Mouse (Mus musculus) hindbrain, embryonic 11.5 days (tissue): ENCODE measurements around the gene Arrdc2. TPM values are rescaled to one million over a fixed set of nuclear protein-coding genes. Genes with fewer than 3 reads are reported as not detected.

Source experiments
- ATAC-seq: fragments of 200-750 bp; cut with Nextera tagmentation; 2 replicates; pipeline ENCODE4 v1.8.0; 2017; ENCODE audit warnings: mild to moderate bottlenecking, moderate TSS enrichment, moderate library complexity; ENCODE audit not compliant: low FRiP score
- DNase-seq: peaks from one replicate; pipeline ENCODE4 v3.0.0-alpha.2; 2015; ENCODE audit warnings: low spot score
- H3K27ac ChIP-seq: fragments of 300-500 bp; sonication (generic); 2 replicates; pipeline ENCODE4 v1.5.1; 2014; ENCODE audit warnings: mild to moderate bottlenecking, low read depth, low read length
- H3K27me3 ChIP-seq: fragments of 300-500 bp; sonication (generic); 2 replicates; pipeline ENCODE4 v1.6.1; 2014; ENCODE audit warnings: mild to moderate bottlenecking, low read length, moderate library complexity, mixed read lengths; ENCODE audit not compliant: control insufficient read depth, insufficient read depth
- H3K36me3 ChIP-seq: fragments of 300-500 bp; sonication (generic); 2 replicates; pipeline ENCODE4 v1.6.1; 2014; ENCODE audit warnings: mild to moderate bottlenecking, low read length, moderate library complexity, mixed read lengths; ENCODE audit not compliant: control insufficient read depth, insufficient read depth
- H3K4me1 ChIP-seq: fragments of 300-500 bp; sonication (generic); replicated peaks from 2 replicates; pipeline ENCODE4 v1.6.1; 2014; ENCODE audit warnings: low read length, mixed read lengths; ENCODE audit not compliant: control insufficient read depth, insufficient read depth
- H3K4me2 ChIP-seq: fragments of 300-500 bp; sonication (generic); replicated peaks from 2 replicates; pipeline ENCODE4 v1.6.1; 2014; ENCODE audit warnings: mild to moderate bottlenecking, low read depth, low read length
- H3K4me3 ChIP-seq: fragments of 300-500 bp; sonication (generic); 2 replicates; pipeline ENCODE4 v1.5.1; 2014; ENCODE audit warnings: low read depth, low read length
- H3K9ac ChIP-seq: fragments of 300-500 bp; sonication (generic); 2 replicates; pipeline ENCODE4 v1.6.1; 2014; ENCODE audit warnings: low read depth, low read length
- H3K9me3 ChIP-seq: fragments of 300-500 bp; sonication (generic); 2 replicates; pipeline ENCODE4 v1.6.1; 2016; ENCODE audit warnings: low read length; ENCODE audit not compliant: control insufficient read depth
- whole genome bisulfite sequencing: fragments of 180-500 bp; shearing (Covaris S2); extraction: QIAGEN DNeasy Blood & Tissue Kit; methylation state at CpG from one replicate; pipeline ENCODE4 v1.1.7; 2014; 5-methylcytosine and 5-hydroxymethylcytosine counted together
- polyA plus RNA-seq: library from polyadenylated mRNA; unstranded; fragments of >200 nt; fragmentation: Nextera tagmentation; extraction: Ambion mirVana; gene quantifications from 2 replicates; pipeline ENCODE4 v1.2.1, GENCODE M21; 2014

Gene Arrdc2
- polyA plus RNA-seq, 1 experiment from 2014 or later, result 10.3 TPM

DNA sequence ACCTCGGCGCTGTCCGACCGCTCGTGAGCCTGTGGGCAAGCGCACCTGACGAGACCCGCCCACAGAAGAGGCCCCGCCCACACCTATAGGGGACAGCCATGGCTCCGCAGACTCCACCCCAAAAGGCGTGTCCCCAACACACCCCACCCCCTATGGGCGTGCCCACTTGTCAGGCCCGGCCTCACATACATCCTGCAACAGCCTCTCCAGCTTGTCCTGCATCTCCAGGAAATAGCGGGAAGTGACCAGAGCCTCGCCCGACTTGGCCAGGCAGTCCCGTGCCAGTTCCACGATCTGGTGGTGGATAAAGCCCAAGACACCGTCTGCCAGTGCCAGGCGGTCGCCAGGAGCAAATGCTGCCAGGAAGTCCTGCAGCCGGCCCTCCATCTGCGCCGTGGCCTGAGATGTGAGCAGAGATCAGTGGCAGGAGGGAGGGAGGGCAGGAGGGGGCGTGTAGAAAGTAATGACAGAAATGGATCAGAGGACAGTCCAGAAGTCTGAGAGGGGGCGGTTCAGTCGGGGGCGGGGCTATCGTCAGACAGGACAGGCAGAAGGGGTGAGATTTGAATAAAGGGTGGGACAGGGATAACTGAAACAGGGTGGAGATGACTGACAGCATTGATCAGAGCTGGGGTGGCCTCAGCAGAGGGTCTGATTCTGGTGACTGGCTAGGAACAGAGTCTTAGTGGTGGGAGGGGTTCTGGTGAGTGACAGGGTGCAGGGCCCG lies 51.4 kb downstream of the Arrdc2 start:
- peaks cover 6% of the 10 kb centered on the region for H3K4me1 ChIP-seq
- H3K27me3 ChIP-seq, result no peaks in the 10 kb centered on the region; the same call in 1 of the 2 replicates
- no peak overlapping the region for H3K4me2 ChIP-seq
- 17% methylated on average over 30 of the region's 30 CpGs for WGBS
- H3K9me3 ChIP-seq, result no peaks in the 10 kb centered on the region
- H3K36me3 ChIP-seq, result peaks cover 3% of the 10 kb centered on the region; the same call in 1 of the 2 replicates
- no peak overlapping the region for H3K4me3 ChIP-seq
- peak; percentile 77 for DNase-seq
- ATAC-seq, result no peak
- H3K27ac ChIP-seq, result no peak overlapping the region
- H3K9ac ChIP-seq, result no peak overlapping the region

DNA sequence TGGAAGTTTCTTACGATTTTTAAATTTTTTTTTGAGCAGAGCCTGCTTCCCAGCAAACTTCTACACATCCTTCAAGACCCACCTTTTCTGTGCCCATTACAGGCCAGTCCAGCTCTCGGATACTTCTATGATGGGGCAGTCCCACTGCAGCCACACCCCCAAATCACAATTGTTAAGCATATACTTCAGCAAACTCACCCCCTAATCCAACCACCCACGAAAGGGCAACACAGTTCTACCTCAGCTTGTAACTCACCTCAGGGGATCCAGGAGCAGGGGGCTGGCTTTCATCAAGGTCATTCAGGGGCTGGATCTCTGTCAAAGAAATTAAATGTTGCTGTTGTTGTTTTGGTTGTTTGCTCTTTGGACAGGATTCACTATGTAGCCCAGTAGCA lies 52.5 kb downstream of the Arrdc2 start:
- Histone ChIP-seq H3K27me3 (no peaks in the 10 kb centered on the region), H3K9me3 (no peaks in the 10 kb centered on the region), H3K4me2 (no peak overlapping the region), H3K4me1 (no peaks in the 10 kb centered on the region; the same call in 1 of the 2 replicates), H3K9ac (no peak overlapping the region), H3K36me3 (peaks cover 3% of the 10 kb centered on the region; the same call in 1 of the 2 replicates), H3K27ac (no peak overlapping the region), H3K4me3 (no peak overlapping the region)
- DNase-seq (no peak), ATAC-seq (no peak)
- WGBS, result 83% methylated on average over 3 of the region's 3 CpGs

- ATAC-seq (no peak), DNase-seq (no peak)
- no peak overlapping the region for H3K4me2 ChIP-seq
- no peaks in the 10 kb centered on the region for H3K9me3 ChIP-seq
- no peaks in the 10 kb centered on the region for H3K27me3 ChIP-seq
- no peak overlapping the region for H3K9ac ChIP-seq
- H3K27ac ChIP-seq, result no peak overlapping the region
- H3K4me3 ChIP-seq, result no peak overlapping the region
- H3K36me3 ChIP-seq, result peaks cover 3% of the 10 kb centered on the region; the same call in 1 of the 2 replicates
- WGBS, result 88% methylated on average over 25 of the region's 25 CpGs
- H3K4me1 ChIP-seq, result no peaks in the 10 kb centered on the region; the same call in 1 of the 2 replicates
Measured at GRCm38 (mm10) chr8:70786291-70787050, 53.0 kb downstream of the Arrdc2 start.

Other genes starting within 250 kb of the Arrdc2 start
- 57.9 and 65.1 TPM in 2 replicates for gene Isyna1, start 245.3 kb downstream of the Arrdc2 start, polyA plus RNA-seq
- 126 and 129 TPM in 2 replicates for gene Ssbp4, start 230.8 kb downstream of the Arrdc2 start, polyA plus RNA-seq
- 0.85 and 0.97 TPM in 2 replicates for gene Lrrc25, start 223.6 kb downstream of the Arrdc2 start, polyA plus RNA-seq
- not detected in 2 replicates for gene Gdf15, start 207.3 kb downstream of the Arrdc2 start, polyA plus RNA-seq
- gene Pgpep1, start 179.3 kb downstream of the Arrdc2 start, polyA plus RNA-seq, result 170 TPM in 2 replicates
- 282 and 299 TPM in 2 replicates for gene Lsm4, start 166.5 kb downstream of the Arrdc2 start, polyA plus RNA-seq
- gene Jund, start 140.8 kb downstream of the Arrdc2 start, polyA plus RNA-seq, result 126 and 137 TPM in 2 replicates
- gene Iqcn, start 136.3 kb downstream of the Arrdc2 start, polyA plus RNA-seq, result 0.03 and 0.14 TPM in 2 replicates
- not detected in 2 replicates for gene Gm3336, start 121.2 kb downstream of the Arrdc2 start, polyA plus RNA-seq
- 0.09 TPM in 1 of 2 replicates, not detected in the other for gene Pde4c, start 116.0 kb downstream of the Arrdc2 start, polyA plus RNA-seq
- gene Rab3a, start 85.0 kb downstream of the Arrdc2 start, polyA plus RNA-seq, result 91.5 and 94.3 TPM in 2 replicates
- 38.7 and 40.6 TPM in 2 replicates for gene Mpv17l2, start 78.8 kb downstream of the Arrdc2 start, polyA plus RNA-seq
- 31.5 and 36.5 TPM in 2 replicates for gene Pik3r2, start 63.0 kb downstream of the Arrdc2 start, polyA plus RNA-seq
- gene Mast3, start 34.7 kb downstream of the Arrdc2 start, polyA plus RNA-seq, result 11.2 and 12.3 TPM in 2 replicates
- 0.08 TPM in 1 of 2 replicates, not detected in the other for gene Il12rb1, start 31.3 kb downstream of the Arrdc2 start, polyA plus RNA-seq
- gene Kcnn1, start 23.5 kb upstream of the Arrdc2 start, polyA plus RNA-seq, result 10.7 and 12.2 TPM in 2 replicates
- 162 and 173 TPM in 2 replicates for gene Ccdc124, start 34.2 kb upstream of the Arrdc2 start, polyA plus RNA-seq
- gene Slc5a5, start 53.0 kb upstream of the Arrdc2 start, polyA plus RNA-seq, result 0.47 and 0.71 TPM in 2 replicates
- 3,048 and 3,182 TPM in 2 replicates for gene Rpl18a, start 57.7 kb upstream of the Arrdc2 start, polyA plus RNA-seq
- gene Map1s, start 66.2 kb upstream of the Arrdc2 start, polyA plus RNA-seq, result 32.3 and 34.3 TPM in 2 replicates